Mouse (Mus musculus) layer of hippocampus, adult 18-20 months (tissue): ENCODE data around the gene Mrpl33. TPM values are rescaled to one million over a fixed set of nuclear protein-coding genes. Genes with fewer than 3 reads are reported as not detected.

Experiments used
- DNase-seq, 2 experiments: peaks; one replicate each; pipeline ENCODE4 v3.0.0; 2022; ENCODE audit warnings: low spot score in 2 of 2
- total RNA-seq, 2 experiments: library from RNA; stranded (reverse); gene quantifications; 2 replicates each; pipeline ENCODE4 v1.2.3; 2021

Gene Mrpl33
- total RNA-seq, 2 experiments from 2014 or later = 84.8 to 90.4 TPM

GRCm38 (mm10) chr5:31634679-31635078 lies 37.9 kb downstream of the Mrpl33 start:
- DNase-seq = no peak

- DNase-seq = no peak
These were observed 40.0 kb downstream of the Mrpl33 start for GRCm38 (mm10) chr5:31636636-31637253.

GRCm38 (mm10) chr5:31640542-31640941 lies 43.8 kb downstream of the Mrpl33 start:
- no peak for DNase-seq

GRCm38 (mm10) chr5:31642300-31642699 lies 45.6 kb downstream of the Mrpl33 start:
- no peak for DNase-seq

- no peak for DNase-seq
These were observed 47.5 kb downstream of the Mrpl33 start for GRCm38 (mm10) chr5:31644272-31644671.

- DNase-seq = peak in 1 of 2 experiments; percentile 24
These were observed 48.1 kb downstream of the Mrpl33 start for GRCm38 (mm10) chr5:31644847-31645246.

- no peak for DNase-seq
These were observed 49.1 kb downstream of the Mrpl33 start for GRCm38 (mm10) chr5:31645798-31646197.

GRCm38 (mm10) chr5:31646574-31646973 lies 49.8 kb downstream of the Mrpl33 start:
- no peak for DNase-seq

GRCm38 (mm10) chr5:31647327-31647726 lies 50.6 kb downstream of the Mrpl33 start:
- DNase-seq = no peak

GRCm38 (mm10) chr5:31650518-31651288 lies 54.0 kb downstream of the Mrpl33 start:
- DNase-seq = no peak

- DNase-seq = no peak
These were observed 59.0 kb downstream of the Mrpl33 start for GRCm38 (mm10) chr5:31655688-31656190.

- no peak for DNase-seq
These were observed 69.4 kb downstream of the Mrpl33 start for GRCm38 (mm10) chr5:31666176-31666575.

- DNase-seq = no peak
These were observed 71.7 kb downstream of the Mrpl33 start for GRCm38 (mm10) chr5:31668325-31668968.

- no peak for DNase-seq
These were observed 73.2 kb downstream of the Mrpl33 start for GRCm38 (mm10) chr5:31669984-31670383.

GRCm38 (mm10) chr5:31671137-31671536 lies 74.4 kb downstream of the Mrpl33 start:
- DNase-seq = no peak

- no peak for DNase-seq
These were observed 76.7 kb downstream of the Mrpl33 start for GRCm38 (mm10) chr5:31673431-31673830.

- DNase-seq = no peak
These were observed 81.3 kb downstream of the Mrpl33 start for GRCm38 (mm10) chr5:31678000-31678399.

- no peak for DNase-seq
These were observed 83.4 kb downstream of the Mrpl33 start for GRCm38 (mm10) chr5:31680183-31680582.

- DNase-seq = no peak
These were observed 85.6 kb downstream of the Mrpl33 start for GRCm38 (mm10) chr5:31682305-31682704.

- no peak for DNase-seq
These were observed 89.3 kb downstream of the Mrpl33 start for GRCm38 (mm10) chr5:31686040-31686439.

- no peak for DNase-seq
These were observed 91.2 kb downstream of the Mrpl33 start for GRCm38 (mm10) chr5:31687972-31688371.

- DNase-seq = no peak
These were observed 96.5 kb downstream of the Mrpl33 start for GRCm38 (mm10) chr5:31693191-31693590.
